Mouse (Mus musculus) CD4-positive, CD25-positive, alpha-beta regulatory T cell, adult 2 months (primary cell): ENCODE data around the gene Sult5a1.
"Not testable (repeated sequence)": the region's sequence is repeated elsewhere in the genome, so short reads cannot be mapped to it uniquely, and the experiment has no call there.

Experiments used
- DNase-seq: peaks from one replicate; pipeline ENCODE4 v3.0.0-alpha.2; 2012; ENCODE audit warnings: low read depth, low spot score

The Sult5a1 gene

DNA sequence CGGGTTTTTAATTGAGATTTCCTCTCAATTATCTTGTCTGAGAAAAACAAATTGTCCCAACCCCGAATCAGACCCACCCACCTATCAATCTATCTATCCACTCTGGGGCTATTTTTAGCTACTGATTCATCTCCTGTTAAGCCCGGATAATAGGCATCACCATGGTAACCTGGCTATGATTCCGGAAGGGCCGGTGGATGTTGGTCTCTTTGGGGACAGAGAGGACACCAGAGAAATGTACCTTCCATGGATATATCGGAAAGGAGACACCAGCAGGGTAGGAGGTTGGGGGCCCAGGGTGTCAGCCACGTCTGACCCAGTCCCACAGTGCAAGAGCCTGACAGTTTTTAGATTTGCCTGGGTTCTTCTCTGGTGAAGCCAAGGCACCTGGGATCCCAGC lies 22.7 kb downstream of the Sult5a1 start:
- no peak for DNase-seq

DNA sequence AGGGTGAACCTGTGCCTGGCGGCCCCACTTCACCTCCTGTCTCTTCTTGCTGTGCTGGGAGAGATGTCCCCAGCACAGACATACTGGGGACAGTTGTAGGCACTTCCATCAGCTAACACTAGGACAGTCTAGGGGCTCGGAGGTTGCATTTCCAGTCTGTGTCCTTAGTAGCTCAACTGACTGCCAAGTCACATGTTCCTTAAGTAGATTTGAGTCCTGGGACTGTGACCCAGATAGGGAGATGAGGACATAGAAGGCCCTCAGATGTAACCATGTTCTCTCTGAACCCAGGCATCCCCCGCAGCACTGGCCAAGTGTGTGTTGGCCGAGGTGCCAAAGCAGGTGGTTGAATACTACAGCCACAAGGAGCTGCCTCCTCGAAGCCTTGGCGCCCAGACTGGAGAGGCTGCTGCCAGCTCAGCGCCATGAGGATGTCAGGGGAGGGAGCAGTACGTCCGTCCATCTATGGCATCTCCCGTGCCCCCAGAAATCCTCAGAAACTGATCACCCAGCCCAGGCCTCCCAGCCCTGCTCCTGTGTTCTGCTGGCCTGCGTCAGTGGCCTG lies 23.9 kb downstream of the Sult5a1 start:
- no peak for DNase-seq

DNA sequence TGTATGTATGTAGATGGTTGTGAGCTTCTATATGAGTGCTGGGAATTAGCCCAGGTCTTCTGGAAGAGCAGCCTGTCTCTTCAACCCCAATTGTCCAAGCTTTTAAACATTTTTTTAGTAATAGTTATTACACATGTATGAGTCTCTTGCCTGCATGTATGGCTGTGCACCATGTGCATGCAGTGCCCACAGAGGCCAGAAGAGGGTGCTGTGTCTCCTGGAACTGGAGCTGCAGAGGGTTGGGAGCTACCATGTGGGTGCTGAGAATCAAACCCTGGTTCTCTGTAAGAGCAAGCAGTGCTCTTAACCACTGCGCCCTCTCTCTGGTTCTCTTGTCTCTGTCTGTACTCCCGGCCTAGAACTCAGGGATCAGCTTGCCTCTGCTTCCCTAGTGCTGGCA lies 25.2 kb downstream of the Sult5a1 start:
- DNase-seq: no peak

DNA sequence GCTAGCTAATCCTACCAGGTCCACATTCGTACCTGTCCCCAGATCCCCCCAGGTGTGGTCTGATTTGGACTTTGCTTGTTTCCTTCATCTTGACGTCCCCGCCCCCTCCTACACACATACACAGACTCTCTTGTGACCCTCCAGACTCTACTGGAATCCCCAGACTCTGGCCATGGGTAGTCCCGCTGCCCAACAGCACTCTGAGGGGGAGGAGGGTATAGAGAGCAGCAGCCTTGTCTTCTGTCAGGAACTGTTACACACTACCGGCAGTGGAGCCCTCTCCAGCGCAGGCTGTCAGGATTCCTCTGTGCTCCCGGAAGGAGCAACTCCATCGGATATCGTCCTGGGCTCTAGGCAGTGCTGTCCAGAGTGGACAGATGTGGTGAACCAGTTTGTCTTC lies 27.1 kb downstream of the Sult5a1 start:
- DNase-seq: no peak

DNA sequence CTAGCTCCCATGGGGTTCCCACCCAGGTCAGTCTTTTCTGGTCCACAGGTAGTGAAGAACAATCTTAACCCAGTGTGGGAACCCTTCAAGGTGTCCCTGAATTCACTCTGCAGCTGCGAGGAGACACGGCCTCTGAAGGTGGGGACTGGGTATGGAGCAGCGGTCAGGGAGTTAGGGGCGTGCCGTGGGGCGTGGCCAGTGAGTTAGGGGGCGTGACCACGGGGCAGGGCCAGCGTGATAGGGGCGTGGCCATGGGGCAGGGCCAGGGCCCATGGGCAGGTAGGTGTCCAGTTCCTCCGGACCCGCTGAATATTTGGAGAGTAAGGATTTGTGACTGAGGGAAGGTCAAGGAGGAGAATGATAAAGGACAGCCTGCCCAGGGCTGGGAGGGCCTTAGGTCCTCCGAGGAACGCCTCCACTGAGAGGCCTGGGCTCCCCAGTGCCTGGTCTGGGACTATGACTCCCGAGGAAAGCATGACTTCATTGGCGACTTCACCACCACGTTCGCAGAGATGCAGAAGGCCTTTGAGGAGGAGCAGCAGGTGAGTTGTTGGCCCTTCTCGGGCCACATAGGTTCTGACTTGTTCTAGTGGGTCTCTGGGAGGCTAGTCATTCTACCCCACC lies 31.8 kb downstream of the Sult5a1 start:
- peak; percentile 28 for DNase-seq

DNA sequence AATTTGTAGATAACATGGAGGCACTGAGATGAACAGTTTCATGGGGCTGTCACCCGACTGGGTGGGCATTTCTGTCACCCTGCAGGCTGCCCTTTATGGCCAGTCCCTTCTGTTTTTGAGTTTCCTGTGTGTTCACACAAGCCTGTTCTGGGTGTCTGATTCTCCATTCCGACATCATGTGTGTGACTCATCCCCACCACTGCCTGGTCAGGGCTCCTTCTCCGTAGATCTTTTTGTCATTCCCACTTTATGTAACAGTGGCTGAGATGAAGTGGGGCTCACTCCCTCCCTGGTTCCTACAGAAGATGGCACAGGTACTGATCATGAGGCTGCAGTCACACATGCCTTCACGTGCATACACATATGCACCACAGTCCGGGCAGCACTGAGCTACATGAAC lies 35.4 kb downstream of the Sult5a1 start:
- no peak for DNase-seq

DNA sequence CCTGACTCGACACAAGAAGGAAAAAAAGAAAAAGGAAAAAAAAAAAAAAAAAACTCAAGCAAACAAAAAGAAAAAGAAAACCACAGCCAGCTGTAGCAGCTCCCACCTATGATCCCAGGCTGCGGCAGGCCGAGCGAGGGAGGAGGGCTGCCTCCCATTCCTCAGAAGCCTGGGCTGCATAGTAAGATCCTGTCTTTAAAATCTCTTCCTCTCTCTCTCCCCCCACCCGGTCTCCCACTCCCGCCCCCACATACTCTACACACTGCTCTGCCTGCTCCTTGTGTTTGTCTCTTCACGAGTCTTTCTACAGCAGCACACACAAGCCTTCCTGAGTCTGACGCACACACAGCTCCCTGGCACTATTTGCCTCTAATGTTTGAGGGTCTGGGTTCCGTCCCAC lies 36.1 kb downstream of the Sult5a1 start:
- no peak for DNase-seq

DNA sequence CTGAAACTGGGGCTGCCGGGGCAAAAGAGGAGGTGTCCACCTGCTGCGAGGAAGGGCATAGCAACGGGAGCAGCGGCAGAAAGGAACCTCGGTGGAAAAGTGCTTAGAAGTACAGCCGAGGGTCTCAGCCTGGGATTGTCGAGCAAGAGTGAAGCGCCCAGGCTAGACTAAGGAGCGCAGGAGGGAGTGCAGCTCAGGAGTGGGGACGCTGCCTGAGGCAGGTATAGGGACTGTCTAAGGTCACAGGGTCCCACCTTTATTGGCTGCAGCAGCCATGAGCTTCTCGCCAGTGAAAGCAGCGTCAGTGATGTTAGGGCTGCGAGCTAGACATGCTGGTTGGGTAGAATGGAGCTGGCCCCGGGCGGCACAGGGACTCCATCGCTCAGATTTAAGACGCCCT lies 40.4 kb downstream of the Sult5a1 start:
- peak; percentile 29 for DNase-seq

DNA sequence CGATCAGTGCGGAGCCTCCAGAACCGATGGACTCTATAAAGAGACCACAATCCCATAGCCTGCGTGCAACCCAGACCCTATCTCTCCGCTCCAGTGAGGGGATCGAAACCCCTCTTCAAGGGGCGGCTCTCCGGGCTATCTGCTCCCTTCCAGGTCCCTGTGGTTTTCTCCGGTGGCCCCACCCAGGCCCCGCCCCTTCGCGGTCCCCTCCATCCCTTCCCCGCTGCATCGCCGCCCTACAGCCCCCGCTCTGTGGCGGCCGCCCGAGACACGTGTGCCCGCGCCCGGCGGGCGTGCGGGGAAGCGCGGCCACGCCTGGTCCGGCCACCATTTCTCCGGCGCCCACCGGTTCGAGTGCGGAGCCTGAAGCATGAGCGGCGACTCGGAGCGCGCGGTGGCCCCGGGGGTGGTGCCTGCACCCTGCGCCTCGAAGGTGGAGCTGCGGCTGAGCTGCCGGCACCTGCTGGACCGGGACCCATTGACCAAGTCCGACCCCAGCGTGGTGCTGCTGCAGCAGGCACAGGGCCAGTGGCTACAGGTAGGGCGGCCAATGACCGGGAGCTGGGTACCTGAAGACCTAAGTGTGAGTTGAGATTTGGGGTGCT lies 40.9 kb downstream of the Sult5a1 start, which contains the start of gene Cpne7:
Cpne7 (plus strand) TSS at position 248 of the 605 bp plus-strand sequence.
- peak; percentile 36 for DNase-seq

DNA sequence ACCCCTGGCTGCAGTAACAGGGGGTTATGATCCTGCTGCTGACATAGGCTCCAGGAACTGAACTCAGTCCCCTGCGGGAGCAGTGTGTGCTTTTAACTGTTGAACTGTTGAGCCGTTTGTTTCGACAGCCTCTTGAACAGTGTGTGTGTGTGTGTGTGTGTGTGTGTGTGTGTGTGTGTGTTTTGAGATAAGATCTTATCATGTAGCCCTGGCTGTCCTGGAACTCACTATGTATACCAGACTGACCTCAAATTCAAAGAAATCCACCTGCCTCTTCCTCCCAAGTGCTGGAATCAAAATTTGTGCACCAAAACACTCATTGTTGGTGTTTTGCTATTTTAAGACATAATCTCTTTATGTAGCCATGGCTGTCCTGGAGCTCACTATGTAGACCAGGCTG lies 43.5 kb downstream of the Sult5a1 start:
- DNase-seq: no peak

DNA sequence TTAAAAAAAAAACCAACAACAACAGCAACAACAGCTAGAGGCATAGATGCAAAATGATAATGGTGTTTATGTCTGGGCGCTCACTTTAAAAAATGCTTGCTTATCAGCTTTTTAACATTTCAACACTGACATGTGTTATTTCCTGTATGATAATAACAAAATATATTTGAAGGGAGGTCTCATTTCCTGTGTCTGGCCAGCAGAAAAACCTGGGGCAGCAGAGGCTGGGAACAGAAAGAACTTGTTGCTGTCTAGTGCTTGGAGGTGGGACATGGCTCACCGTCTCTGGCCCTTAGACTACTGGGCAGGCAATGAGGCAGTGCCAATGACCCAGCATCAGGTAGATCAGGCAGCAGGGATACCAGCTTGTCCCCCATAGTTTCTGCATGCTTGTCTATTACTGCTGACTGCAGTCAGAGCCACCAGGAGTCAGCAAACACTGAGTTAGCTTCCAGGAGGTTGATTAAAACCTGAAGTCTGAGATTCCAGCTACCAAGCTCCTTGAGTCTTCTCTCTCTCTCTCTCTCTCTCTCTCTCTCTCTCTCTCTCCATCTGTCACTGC lies 44.1 kb downstream of the Sult5a1 start:
- DNase-seq: peak; percentile 41

DNA sequence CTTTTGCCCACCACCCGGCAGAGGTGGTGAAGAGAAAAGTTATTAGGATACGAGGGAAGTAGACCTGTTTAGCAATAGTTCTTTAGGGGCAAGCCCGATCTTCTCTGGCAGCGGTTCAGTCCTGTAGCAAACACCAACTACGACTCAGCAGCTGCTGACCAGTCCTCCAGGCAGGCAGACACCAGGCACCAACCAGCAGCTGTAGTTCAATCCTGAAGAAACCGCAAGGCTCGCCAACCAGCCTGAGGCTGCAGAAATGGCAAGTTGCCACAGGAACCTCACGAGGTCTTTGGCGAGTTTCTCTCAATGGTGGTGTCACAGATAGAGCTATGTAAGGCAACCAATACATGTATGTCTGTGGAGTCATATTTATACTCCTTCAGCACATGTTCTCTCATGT lies 45.2 kb downstream of the Sult5a1 start:
- no peak for DNase-seq

DNA sequence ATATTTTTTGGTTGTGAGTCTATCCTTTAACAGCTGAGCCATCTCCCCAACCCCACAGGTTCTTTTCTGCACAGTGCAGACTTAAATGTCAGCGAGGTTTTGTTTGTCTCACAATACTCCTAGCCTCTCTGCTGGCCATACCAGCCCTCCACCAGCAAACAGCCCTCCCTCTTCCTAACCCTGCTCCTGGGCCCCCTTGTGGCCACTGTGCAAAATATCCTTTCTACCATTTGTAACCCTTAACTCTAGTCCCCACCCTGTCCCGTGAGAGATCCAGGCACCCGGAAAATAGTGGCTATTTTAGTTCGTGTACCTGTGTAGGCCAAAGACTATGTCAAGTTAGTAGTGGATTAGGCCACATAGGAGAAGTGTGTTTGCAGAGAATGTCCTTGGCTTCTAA lies 47.5 kb downstream of the Sult5a1 start:
- DNase-seq: peak; percentile 83

DNA sequence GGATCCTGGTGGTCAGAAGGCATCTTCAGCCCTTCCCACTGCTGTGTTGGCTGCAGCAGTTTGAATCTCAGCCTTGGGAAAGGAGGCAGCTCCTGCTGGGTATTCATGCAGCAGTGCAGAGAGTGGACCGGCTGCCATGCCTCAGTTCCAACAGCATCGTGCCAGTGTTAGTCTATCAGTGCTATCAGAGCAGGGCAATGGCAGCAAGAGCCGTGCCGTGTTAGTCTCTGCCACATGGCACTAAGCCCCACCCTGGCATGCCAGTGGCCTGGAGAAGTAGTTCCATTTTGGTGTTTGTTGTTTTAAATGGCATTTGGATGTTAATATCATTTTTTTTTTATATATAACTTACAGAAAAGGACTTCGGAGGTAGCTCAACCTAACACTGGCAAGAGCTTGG lies 49.2 kb downstream of the Sult5a1 start:
- no peak for DNase-seq

DNA sequence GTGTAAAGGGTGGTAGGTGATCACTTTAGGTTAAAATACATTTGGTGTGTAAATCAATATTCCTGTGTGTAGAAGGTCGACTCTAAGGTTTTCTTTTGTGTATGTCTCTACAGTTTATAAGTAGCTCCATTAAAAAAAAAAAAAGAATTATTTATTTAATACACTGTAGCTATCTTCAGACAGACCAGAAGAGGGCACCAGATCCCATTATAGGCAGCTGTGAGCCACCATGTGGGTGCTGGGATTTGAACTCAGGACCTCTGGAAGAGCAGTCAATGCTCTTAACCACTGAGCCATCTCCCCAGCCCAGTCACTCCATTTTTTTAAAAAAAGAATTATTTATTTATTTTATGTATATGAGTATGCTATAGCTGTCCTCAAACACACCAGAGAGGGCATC lies 50.1 kb downstream of the Sult5a1 start:
- DNase-seq: peak; percentile 53

DNA sequence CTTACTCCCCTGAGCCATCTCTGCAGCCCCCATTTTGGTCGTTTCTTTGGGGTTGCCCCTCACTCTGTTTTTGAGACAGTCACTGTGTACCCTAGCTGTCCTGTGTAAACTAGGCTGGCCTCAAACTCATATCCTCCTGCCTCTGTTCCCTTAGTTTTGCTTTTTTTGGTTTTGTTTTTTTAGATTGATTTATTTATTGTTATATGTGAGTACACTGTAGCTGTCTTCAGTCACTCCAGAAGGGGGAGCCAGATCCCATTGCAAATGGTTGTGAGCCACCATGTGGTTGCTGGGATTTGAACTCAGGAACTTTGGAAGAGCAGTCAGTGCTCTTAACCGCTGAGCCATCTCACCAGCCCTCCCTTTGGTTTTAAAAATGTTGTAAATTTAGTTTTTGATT lies 51.6 kb downstream of the Sult5a1 start:
- peak; percentile 68 for DNase-seq

DNA sequence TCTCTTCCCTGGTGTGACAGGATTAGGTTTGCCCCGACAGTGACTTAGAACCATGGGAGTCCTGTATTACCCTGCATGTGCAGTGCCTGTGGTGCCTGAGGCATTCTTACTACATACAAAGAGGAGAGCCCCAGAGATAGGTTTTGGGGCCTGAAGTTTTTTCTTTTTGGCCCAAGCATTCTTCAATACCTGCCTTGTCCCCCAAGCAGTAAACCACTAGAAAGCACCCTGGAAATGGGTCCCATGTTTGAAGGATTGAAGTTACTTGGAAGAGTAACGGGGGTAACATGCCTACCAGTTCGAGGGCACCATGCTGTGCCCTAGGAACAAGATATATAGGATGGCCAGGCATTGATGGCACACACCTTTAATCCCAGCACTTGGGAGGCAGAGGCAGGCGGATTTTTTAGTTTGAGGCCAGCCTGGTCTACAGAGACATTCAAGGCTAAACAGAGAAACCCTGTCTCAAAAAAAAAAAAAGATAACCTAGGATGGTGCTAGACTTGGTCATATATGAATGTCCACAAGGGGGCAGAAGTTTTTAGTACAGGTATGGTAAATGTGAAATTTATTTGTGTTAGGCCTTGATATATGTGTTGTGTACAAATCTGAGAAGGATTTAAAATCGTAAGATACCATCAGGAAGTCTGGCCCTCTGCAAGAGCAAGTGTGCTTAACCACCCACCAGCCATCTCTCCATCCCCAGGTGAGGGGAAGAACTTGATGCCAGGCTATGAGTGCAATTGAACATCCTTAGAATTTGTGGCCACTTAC lies 52.4 kb downstream of the Sult5a1 start:
- DNase-seq: peak; percentile 81

DNA sequence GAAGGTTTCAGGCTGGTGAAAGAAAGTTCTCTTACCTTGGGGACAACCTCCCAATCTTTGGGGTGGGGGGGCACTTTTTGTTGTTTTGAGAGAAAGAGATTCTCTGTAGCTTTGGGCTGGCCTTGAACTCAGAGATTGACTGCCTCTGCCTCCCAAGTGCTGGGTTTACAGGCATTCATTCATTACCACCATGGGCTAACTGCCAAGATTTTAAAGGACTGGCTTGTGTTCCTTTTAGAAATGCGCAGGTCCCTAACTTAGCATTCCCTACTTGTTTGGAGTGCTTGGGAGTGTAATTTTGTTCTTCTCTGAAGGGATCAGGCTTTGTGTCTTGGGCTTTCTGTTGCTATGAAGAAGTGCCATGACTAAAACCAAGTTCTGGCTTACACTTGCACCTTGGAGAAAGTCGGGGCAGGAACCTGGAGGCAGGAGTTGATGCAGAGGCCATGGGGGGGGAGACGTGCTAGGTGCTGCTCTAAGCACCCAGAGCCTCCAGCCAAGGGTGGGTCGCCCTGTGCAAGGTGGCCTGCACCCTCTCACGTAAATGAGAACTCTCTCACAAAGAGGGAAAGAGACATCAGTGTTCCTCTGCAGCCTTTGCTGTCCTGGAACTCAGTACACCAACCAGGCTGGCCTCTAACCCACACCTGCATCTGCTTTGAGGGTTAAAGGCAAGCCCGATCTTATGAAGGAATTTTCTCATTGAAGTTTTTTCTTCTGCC lies 53.9 kb downstream of the Sult5a1 start:
- no peak for DNase-seq

DNA sequence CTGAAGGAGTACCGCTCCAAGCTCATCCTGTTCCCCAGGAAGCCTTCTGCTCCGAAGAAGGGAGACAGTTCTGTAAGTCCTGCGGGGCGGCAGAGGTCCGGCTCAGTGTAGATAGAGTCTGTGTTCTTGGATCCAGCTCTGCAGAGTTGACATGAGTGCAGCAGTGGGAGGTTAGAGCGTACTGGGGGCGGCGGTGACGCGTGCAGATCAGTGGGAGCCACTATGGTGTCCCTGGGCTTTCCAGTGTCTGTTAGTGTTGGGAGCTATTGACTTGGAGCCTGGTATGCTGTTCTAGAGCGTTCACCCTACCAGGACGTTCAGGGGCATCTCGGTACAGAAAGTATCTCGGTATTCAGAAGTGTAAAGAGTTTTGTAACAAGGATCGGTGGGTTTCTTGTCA lies 54.8 kb downstream of the Sult5a1 start:
- no peak for DNase-seq

DNA sequence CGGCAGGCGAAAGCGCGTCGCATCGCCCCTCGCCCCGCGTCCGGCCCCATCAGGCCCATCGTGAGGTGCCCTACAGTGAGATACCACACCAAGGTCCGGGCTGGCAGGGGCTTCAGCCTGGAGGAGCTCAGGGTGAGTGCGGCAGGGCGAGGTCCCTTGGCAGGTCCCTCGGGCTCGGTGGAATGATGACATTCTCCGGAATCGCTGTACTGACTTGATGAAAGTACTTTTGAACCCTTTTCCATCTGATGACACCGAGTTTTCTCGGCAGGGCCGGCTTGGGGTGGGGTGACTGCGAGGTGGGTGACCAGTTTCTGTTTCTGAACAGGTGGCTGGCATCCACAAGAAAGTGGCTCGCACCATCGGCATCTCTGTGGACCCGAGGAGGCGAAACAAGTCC lies 55.3 kb downstream of the Sult5a1 start:
- not testable (repeated sequence) for DNase-seq
